Mouse (Mus musculus) MEL (cell line): ENCODE results near the gene Lsm12. TPM values are rescaled to one million over a fixed set of nuclear protein-coding genes. Genes with fewer than 3 reads are reported as not detected.

Source experiments
- DNase-seq: peaks from one replicate; pipeline ENCODE4 v3.0.0; 2011; ENCODE audit warnings: low read depth, low spot score
- H3K27ac ChIP-seq: 2 replicates; pipeline ENCODE4 v1.5.1; 2012; ENCODE audit warnings: low read depth, mild to moderate bottlenecking, control low read depth, low read length, moderate library complexity; ENCODE audit not compliant: control insufficient read depth
- H3K27me3 ChIP-seq, 2 experiments: fragments of 150-350 bp in 1 of 2; sonication (generic) in 1 of 2; 2 replicates each; pipeline ENCODE4 v1.6.1; 2012; ENCODE audit warnings: low read length in 2 of 2, mild to moderate bottlenecking in 2 of 2, improper control_type of control experiment in 1 of 2, moderate library complexity in 1 of 2; ENCODE audit not compliant: insufficient read depth in 2 of 2, control insufficient read depth in 1 of 2
- H3K36me3 ChIP-seq, 2 experiments: 2 replicates each; pipeline ENCODE4 v1.6.1; 2012 to 2014; ENCODE audit warnings: low read length in 2 of 2, improper control_type of control experiment in 1 of 2, inconsistent platforms in 1 of 2, mild to moderate bottlenecking in 1 of 2; ENCODE audit not compliant: insufficient read depth in 2 of 2, control insufficient read depth in 1 of 2
- H3K4me1 ChIP-seq, 2 experiments: fragments of 150-350 bp in 1 of 2; sonication (generic) in 1 of 2; 2 replicates each; pipeline ENCODE4 v1.6.1; 2012; ENCODE audit warnings: low read length in 2 of 2, improper control_type of control experiment in 1 of 2, mild to moderate bottlenecking in 1 of 2; ENCODE audit not compliant: insufficient read depth in 2 of 2, control insufficient read depth in 1 of 2
- H3K4me3 ChIP-seq, 2 experiments: fragments of 150-350 bp in 1 of 2; sonication (generic) in 1 of 2; 2 replicates each; pipeline ENCODE4 v1.5.1; 2012; ENCODE audit warnings: low read depth in 2 of 2, low read length in 2 of 2, mild to moderate bottlenecking in 2 of 2, moderate library complexity in 2 of 2, control low read depth in 1 of 2, improper control_type of control experiment in 1 of 2; ENCODE audit not compliant: control insufficient read depth in 1 of 2, insufficient read depth in 1 of 2
- H3K79me2 ChIP-seq: 2 replicates; pipeline ENCODE4 v1.6.1; 2012; ENCODE audit warnings: mild to moderate bottlenecking, low read length, moderate library complexity; ENCODE audit not compliant: control insufficient read depth, poor library complexity, insufficient read depth
- H3K9ac ChIP-seq: 2 replicates; pipeline ENCODE4 v1.6.1; 2012; ENCODE audit warnings: low read depth, mild to moderate bottlenecking, control low read depth, low read length, moderate library complexity; ENCODE audit not compliant: control insufficient read depth, poor library complexity, severe bottlenecking
- H3K9me3 ChIP-seq: fragments of 150-350 bp; sonication (generic); replicated peaks from 2 replicates; pipeline ENCODE4 v1.6.1; 2012; ENCODE audit warnings: mild to moderate bottlenecking, low read length, improper control_type of control experiment, moderate library complexity; ENCODE audit not compliant: insufficient read depth
- BHLHE40 ChIP-seq: IDR thresholded peaks from 2 replicates; pipeline ENCODE4 v1.6.1; 2012; ENCODE audit warnings: low read depth, mild to moderate bottlenecking, inconsistent platforms, low read length, improper control_type of control experiment, borderline replicate concordance
- E2F4 ChIP-seq: IDR thresholded peaks from 2 replicates; pipeline ENCODE4 v1.6.1; 2011; ENCODE audit warnings: low read depth, low read length, improper control_type of control experiment, borderline replicate concordance
- ELF1 ChIP-seq: IDR thresholded peaks from 2 replicates; pipeline ENCODE4 v1.6.1; 2014; ENCODE audit warnings: low read depth, mild to moderate bottlenecking, inconsistent platforms, low read length, improper control_type of control experiment, moderate library complexity
- EP300 ChIP-seq, 2 experiments: IDR thresholded peaks; 2 replicates each; pipeline ENCODE4 v1.6.1; 2011; ENCODE audit warnings: improper control_type of control experiment in 2 of 2, low read length in 2 of 2, low read depth in 1 of 2, mild to moderate bottlenecking in 1 of 2
- ETS1 ChIP-seq: IDR thresholded peaks from 2 replicates; pipeline ENCODE4 v1.6.1; 2012; ENCODE audit warnings: low read depth, mild to moderate bottlenecking, inconsistent platforms, low read length, improper control_type of control experiment, moderate library complexity
- GABPA ChIP-seq: IDR thresholded peaks from 2 replicates; pipeline ENCODE4 v1.6.1; 2012; ENCODE audit warnings: low read depth, mild to moderate bottlenecking, inconsistent platforms, low read length, improper control_type of control experiment, moderate library complexity
- GATA1 ChIP-seq: IDR thresholded peaks from 2 replicates; pipeline ENCODE4 v1.6.1; 2011; ENCODE audit warnings: low read depth, low read length, improper control_type of control experiment
- HCFC1 ChIP-seq: IDR thresholded peaks from 2 replicates; pipeline ENCODE4 v1.6.1; 2012; ENCODE audit warnings: low read depth, mild to moderate bottlenecking, inconsistent platforms, low read length, improper control_type of control experiment, moderate library complexity
- KAT2A ChIP-seq: conservative IDR thresholded peaks from 2 replicates; pipeline ENCODE4 v1.6.1; 2012; ENCODE audit warnings: low read depth, low read length, improper control_type of control experiment, inconsistent platforms
- MAFK ChIP-seq: IDR thresholded peaks from 2 replicates; pipeline ENCODE4 v1.6.1; 2011; ENCODE audit warnings: low read depth, mild to moderate bottlenecking, low read length, improper control_type of control experiment, borderline replicate concordance
- MAX ChIP-seq: IDR thresholded peaks from 2 replicates; pipeline ENCODE4 v1.6.1; 2011; ENCODE audit warnings: low read length, improper control_type of control experiment
- MAZ ChIP-seq: IDR thresholded peaks from 2 replicates; pipeline ENCODE4 v1.6.1; 2012; ENCODE audit warnings: low read depth, mild to moderate bottlenecking, inconsistent platforms, low read length, improper control_type of control experiment
- MEF2A ChIP-seq: IDR thresholded peaks from 2 replicates; pipeline ENCODE4 v1.6.1; 2014; ENCODE audit warnings: low read depth, mild to moderate bottlenecking, inconsistent platforms, low read length, improper control_type of control experiment; ENCODE audit not compliant: poor library complexity, insufficient replicate concordance, severe bottlenecking; ENCODE audit errors: extremely low read depth
- MXI1 ChIP-seq: IDR thresholded peaks from 2 replicates; pipeline ENCODE4 v1.6.1; 2011; ENCODE audit warnings: mild to moderate bottlenecking, low read depth, low read length, improper control_type of control experiment
- MYC ChIP-seq: IDR thresholded peaks from 2 replicates; pipeline ENCODE4 v1.6.1; 2011; ENCODE audit warnings: low read depth, mild to moderate bottlenecking, low read length, improper control_type of control experiment, moderate library complexity
- NELFE ChIP-seq: IDR thresholded peaks from 2 replicates; pipeline ENCODE4 v1.6.1; 2011; ENCODE audit warnings: low read depth, low read length, improper control_type of control experiment
- NRF1 ChIP-seq: IDR thresholded peaks from 2 replicates; pipeline ENCODE4 v1.6.1; 2014; ENCODE audit warnings: low read depth, mild to moderate bottlenecking, inconsistent platforms, low read length, improper control_type of control experiment, moderate library complexity; ENCODE audit not compliant: poor library complexity, insufficient read depth, severe bottlenecking
- POLR2A ChIP-seq, 2 experiments: IDR thresholded peaks; 2 replicates each; pipeline ENCODE4 v1.6.1; 2011 to 2012; ENCODE audit warnings: low read length in 2 of 2, mild to moderate bottlenecking in 2 of 2, control low read depth in 1 of 2, improper control_type of control experiment in 1 of 2, low read depth in 1 of 2, moderate library complexity in 1 of 2; ENCODE audit not compliant: control insufficient read depth in 1 of 2, insufficient read depth in 1 of 2, poor library complexity in 1 of 2
- POLR2AphosphoS2 ChIP-seq: IDR thresholded peaks from 2 replicates; pipeline ENCODE4 v1.6.1; 2011; ENCODE audit warnings: low read length, improper control_type of control experiment
- POLR2AphosphoS5 ChIP-seq: IDR thresholded peaks from 2 replicates; pipeline ENCODE4 v1.6.1; 2012; ENCODE audit warnings: low read depth, borderline replicate concordance, mild to moderate bottlenecking, inconsistent platforms, low read length, moderate library complexity, mixed read lengths
- RAD21 ChIP-seq: IDR thresholded peaks from 2 replicates; pipeline ENCODE4 v1.6.1; 2011; ENCODE audit warnings: mild to moderate bottlenecking, low read depth, low read length, improper control_type of control experiment
- RCOR1 ChIP-seq: IDR thresholded peaks from 2 replicates; pipeline ENCODE4 v1.6.1; 2012; ENCODE audit warnings: low read depth, mild to moderate bottlenecking, inconsistent platforms, low read length, improper control_type of control experiment
- SIN3A ChIP-seq: IDR thresholded peaks from 2 replicates; pipeline ENCODE4 v1.6.1; 2012; ENCODE audit warnings: low read length, improper control_type of control experiment, inconsistent platforms
- TAL1 ChIP-seq: IDR thresholded peaks from 2 replicates; pipeline ENCODE4 v1.6.1; 2012; ENCODE audit warnings: mild to moderate bottlenecking, inconsistent platforms, low read length, moderate library complexity, mixed read lengths
- TBP ChIP-seq: IDR thresholded peaks from 2 replicates; pipeline ENCODE4 v1.8.0; 2011; ENCODE audit warnings: low read depth, low read length, improper control_type of control experiment
- TCF12 ChIP-seq: IDR thresholded peaks from 2 replicates; pipeline ENCODE4 v1.6.1; 2014; ENCODE audit warnings: low read depth, mild to moderate bottlenecking, inconsistent platforms, low read length, improper control_type of control experiment, moderate library complexity
- UBTF ChIP-seq: IDR thresholded peaks from 2 replicates; pipeline ENCODE4 v1.6.1; 2012; ENCODE audit warnings: low read depth, mild to moderate bottlenecking, inconsistent platforms, low read length, improper control_type of control experiment, moderate library complexity, borderline replicate concordance; ENCODE audit not compliant: insufficient read depth
- USF1 ChIP-seq: IDR thresholded peaks from 2 replicates; pipeline ENCODE4 v1.6.1; 2014; ENCODE audit warnings: low read depth, mild to moderate bottlenecking, inconsistent platforms, low read length, improper control_type of control experiment, moderate library complexity
- USF2 ChIP-seq, 2 experiments: IDR thresholded peaks; 2 replicates each; pipeline ENCODE4 v1.6.1; 2011 to 2012; ENCODE audit warnings: improper control_type of control experiment in 2 of 2, low read length in 2 of 2, borderline replicate concordance in 1 of 2, inconsistent platforms in 1 of 2, low read depth in 1 of 2, mild to moderate bottlenecking in 1 of 2; ENCODE audit not compliant: insufficient read depth in 1 of 2
- ZMIZ1 ChIP-seq: IDR thresholded peaks from 2 replicates; pipeline ENCODE4 v1.6.1; 2012; ENCODE audit warnings: low read depth, mild to moderate bottlenecking, inconsistent platforms, low read length, improper control_type of control experiment, moderate library complexity
- polyA plus RNA-seq, 2 experiments: library from polyadenylated mRNA; stranded (reverse) in 1 of 2; unstranded in 1 of 2; fragments of >175 nt in 1 of 2; fragments of >200 nt in 1 of 2; gene quantifications; 2 replicates each; pipeline versions ENCODE4 v1.2.1 to v1.2.4; 2012; ENCODE audit warnings: low replicate concordance in 2 of 2, low read depth in 1 of 2; ENCODE audit not compliant: insufficient read length in 2 of 2, insufficient read depth in 1 of 2, missing spikeins in 1 of 2
- total RNA-seq: library from RNA; depleted of rRNA; stranded (reverse); fragments of 300-350 nt; gene quantifications from 2 replicates; pipeline ENCODE4 v1.2.3, GENCODE M21; 2012

The Lsm12 gene
- total and polyA plus RNA-seq, 3 experiments = 75.0 to 150 (median 128) TPM

DNA sequence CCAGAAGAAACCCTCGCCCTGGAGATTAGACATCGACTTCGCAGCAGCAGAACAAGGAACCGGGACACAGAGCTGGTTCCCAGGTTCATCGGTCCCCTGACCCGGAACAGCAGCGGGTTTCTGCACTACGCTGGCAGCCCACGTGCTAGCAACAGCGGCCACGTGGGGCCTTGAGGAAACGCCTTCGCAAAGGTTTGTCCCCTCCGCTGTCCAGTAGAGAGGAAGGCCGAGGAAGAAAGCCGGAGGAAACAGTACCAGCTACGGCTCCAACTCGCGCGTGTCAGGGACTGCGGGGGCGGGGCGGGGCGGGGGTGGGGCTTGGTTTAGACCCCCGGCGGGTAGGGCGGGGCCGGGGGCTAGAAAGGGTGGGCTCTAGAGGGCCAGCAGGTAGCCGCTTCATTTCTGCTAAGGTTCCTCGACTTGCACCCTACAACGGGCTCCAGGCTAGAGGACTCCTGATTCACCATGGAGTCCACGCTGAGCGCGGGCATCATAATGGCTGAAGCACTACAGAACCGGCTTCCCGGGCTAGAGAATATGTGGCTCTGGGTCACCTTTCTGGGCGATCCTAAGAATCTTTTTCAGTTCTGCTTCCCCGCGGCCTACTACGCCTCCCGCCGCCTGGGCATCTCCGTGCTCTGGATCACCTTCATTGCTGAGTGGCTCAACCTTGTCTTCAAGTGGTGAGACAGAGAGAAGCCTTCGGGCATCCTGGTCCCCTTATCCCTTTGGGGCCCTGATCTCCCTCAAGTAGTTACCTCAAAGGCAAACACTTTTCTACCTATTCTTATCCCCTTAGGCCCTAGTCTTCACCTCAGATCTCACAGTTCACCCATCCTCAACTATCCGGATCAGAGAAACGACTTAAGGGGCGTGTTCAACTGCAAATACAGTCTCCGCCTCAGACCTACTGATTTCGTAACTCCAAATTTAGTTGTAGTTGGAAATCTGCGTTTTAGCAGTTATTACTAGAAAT, 4.7 kb upstream of the Lsm12 start, which contains the start of gene G6pc3:
TSS of gene G6pc3 (plus strand) at position 160 of the 976 bp plus-strand sequence.
- peaks cover 9 to 39% of the 10 kb centered on the region in 2 experiments for H3K4me1 ChIP-seq
- peaks cover 0 to 43% of the 10 kb centered on the region in 2 experiments; a peak in 2 of 4 replicates for H3K36me3 ChIP-seq
- no peaks in the 10 kb centered on the region for H3K9me3 ChIP-seq
- H3K4me3 ChIP-seq = peak within 1 kb of the TSS; percentile 75 to 88
- no peaks in the 10 kb centered on the region for H3K27me3 ChIP-seq
- peak within 1 kb of the TSS; percentile 92 for H3K9ac ChIP-seq
- H3K79me2 ChIP-seq = peaks cover 18% of the 10 kb centered on the region
- DNase-seq = peak; percentile 97
- TF ChIP-seq ETS1 = peak; percentile 81
- peak; percentile 71 for TF ChIP-seq TCF12
- peak; percentile 100 for TF ChIP-seq MYC
- no peak for TF ChIP-seq GATA1
- peak; percentile 84 for TF ChIP-seq NELFE
- TF ChIP-seq TAL1 = no peak
- peak; percentile 77 for TF ChIP-seq KAT2A
- no peak for TF ChIP-seq POLR2AphosphoS5
- peak; percentile 44; the same call in 1 of the 2 replicates for TF ChIP-seq POLR2AphosphoS2
- peak; percentile 97 for TF ChIP-seq USF1
- peak; percentile 62 for TF ChIP-seq TBP
- no peak for TF ChIP-seq MEF2A
- TF ChIP-seq MAX = peak; percentile 100
- TF ChIP-seq UBTF = 0 out of 2 replicates have a peak, but pooled peaks have one; percentile 34
- peak; percentile 30 to 85; a peak in 2 of 4 replicates for TF ChIP-seq POLR2A (IDR thresholded peaks at IDR 0.05; ENCODE audit: control insufficient read depth in 1 of 2, insufficient read depth in 1 of 2, low read depth in 1 of 2, low read length in 2 of 2, poor library complexity in 1 of 2)
- TF ChIP-seq ELF1 = peak; percentile 96
- no peak for TF ChIP-seq RAD21
- no peak; a peak in 1 of 4 replicates for TF ChIP-seq EP300 (IDR thresholded peaks at IDR 0.05; ENCODE audit: low read depth in 1 of 2, low read length in 2 of 2)
- peak; percentile 99 for TF ChIP-seq SIN3A
- peak; percentile 50; the same call in 1 of the 2 replicates for TF ChIP-seq NRF1
- no peak for TF ChIP-seq GABPA
- TF ChIP-seq RCOR1 = no peak
- no peak for TF ChIP-seq MAFK
- peak; percentile 93 for TF ChIP-seq HCFC1
- TF ChIP-seq ZMIZ1 = peak; percentile 44
- no peak; the same call in 1 of the 2 replicates for TF ChIP-seq E2F4
- peak; percentile 83; the same call in 1 of the 2 replicates for TF ChIP-seq MAZ
- TF ChIP-seq BHLHE40 = peak; percentile 62; the same call in 1 of the 2 replicates
- TF ChIP-seq MXI1 = peak; percentile 100
- TF ChIP-seq USF2 (IDR thresholded peaks at IDR 0.05; ENCODE audit: borderline replicate concordance in 1 of 2, insufficient read depth in 1 of 2, low read depth in 1 of 2, low read length in 2 of 2) = peak; percentile 50 to 90; a peak in 3 of 4 replicates
- H3K27ac ChIP-seq = peak within 1 kb of the TSS; percentile 90
